Mouse (Mus musculus): ENCODE results near the gene Smim5.
"Not testable (repeated sequence)": the region's sequence is repeated elsewhere in the genome, so short reads cannot be mapped to it uniquely, and the experiment has no call there.

GRCm38 (mm10) chr11:115857146-115857545, 42.6 kb upstream of the Smim5 start:
- not testable (repeated sequence) for TF ChIP-seq POLR2A (IDR thresholded peaks at IDR 0.05; ENCODE audit: low read depth, low read length); CTCF (IDR thresholded peaks at IDR 0.05; ENCODE audit: extremely low read depth, insufficient read depth, insufficient read length, insufficient replicate concordance)

All from spleen, adult 2 months (tissue).